Mouse (Mus musculus) cerebellum, adult 2 months (tissue): ENCODE measurements around the gene Secisbp2.

Experiments
- CTCF ChIP-seq: fragments of 200-500 bp; IDR thresholded peaks from 2 replicates; pipeline ENCODE4 v1.5.1; 2011; ENCODE audit warnings: low read depth, mild to moderate bottlenecking, control low read depth, low read length, moderate library complexity, borderline replicate concordance; ENCODE audit not compliant: insufficient read depth
- POLR2A ChIP-seq: fragments of 200-500 bp; IDR thresholded peaks from 2 replicates; pipeline ENCODE4 v1.6.1; 2011; ENCODE audit warnings: low read length, control low read depth, borderline replicate concordance; ENCODE audit not compliant: insufficient read depth

DNA sequence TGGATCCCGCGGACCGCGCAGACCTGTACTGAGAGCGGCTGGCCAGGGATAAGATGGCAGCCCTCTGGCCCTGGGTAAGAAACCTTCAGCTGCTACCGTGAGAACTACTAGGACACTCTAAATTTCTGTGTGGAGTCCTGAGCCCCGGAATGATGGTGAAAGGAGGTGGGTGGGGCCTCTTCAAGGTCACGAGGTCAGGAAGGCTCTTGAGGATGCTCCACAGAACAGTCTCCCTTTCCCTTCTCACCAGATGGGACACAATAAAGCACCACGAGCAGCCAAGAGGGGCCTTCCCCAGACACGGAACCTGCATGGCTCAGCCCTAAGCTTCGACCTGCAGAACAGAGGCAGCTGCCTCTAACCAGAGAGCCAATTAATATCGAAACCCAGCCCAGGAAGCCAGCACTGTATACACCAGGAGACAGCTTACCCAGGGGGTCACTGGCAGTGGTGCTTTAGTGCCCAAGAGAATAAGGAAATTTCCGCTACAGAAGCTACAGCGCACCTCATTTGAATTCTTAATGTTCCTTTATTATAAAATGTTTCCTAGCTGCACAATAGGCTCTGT, 80.7 kb downstream of the Secisbp2 start:
- TF ChIP-seq POLR2A (no peak), CTCF (no peak)
